Mouse (Mus musculus): ENCODE results near the gene Hoxd8.

DNA sequence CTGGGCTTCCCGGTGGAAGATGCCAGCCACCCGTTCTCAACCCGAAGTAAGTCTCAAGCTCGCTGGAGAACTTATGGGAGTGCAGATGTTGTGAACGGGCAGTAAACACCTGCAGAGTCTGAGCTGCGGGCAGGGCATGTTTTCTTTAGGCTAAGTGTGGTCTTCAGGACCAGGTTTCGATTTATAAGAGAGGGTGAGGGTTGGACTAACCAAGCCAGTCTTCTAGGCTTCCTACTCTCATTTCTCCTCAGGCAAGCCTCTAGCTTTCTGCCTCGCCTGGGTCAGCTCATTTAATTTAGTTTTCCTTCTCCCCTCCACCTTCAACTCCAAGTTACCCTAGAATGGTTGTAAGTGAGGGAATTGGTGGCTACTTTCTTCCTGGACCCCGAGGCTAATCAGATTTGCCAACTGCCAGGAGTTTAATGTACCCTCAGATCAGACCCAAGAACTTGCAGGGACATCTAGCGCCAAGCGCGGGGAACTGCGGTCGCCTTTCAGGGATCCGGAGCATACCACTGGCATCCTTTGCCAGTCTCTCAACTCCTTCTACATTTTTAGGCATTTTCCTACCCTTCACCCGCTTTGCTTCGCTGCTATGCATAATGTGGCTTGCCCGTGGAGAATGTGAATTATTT is 41.0 kb upstream of the Hoxd8 start:
- TF ChIP-seq ZNF384 (IDR thresholded peaks at IDR 0.05; ENCODE audit: low read depth, low read length) (no peak), ZC3H11A (IDR thresholded peaks at IDR 0.05; ENCODE audit: borderline replicate concordance, low read depth, low read length) (no peak), MAFK (IDR thresholded peaks at IDR 0.05; ENCODE audit: insufficient read depth, low read depth, low read length) (no peak)

Data from ES-E14 (cell line).